Mouse (Mus musculus) erythroblast, adult 5-6 weeks (primary cell): ENCODE measurements around the gene Zdbf2. TPM values are rescaled to one million over a fixed set of nuclear protein-coding genes. Genes with fewer than 3 reads are reported as not detected.
"Not testable (repeated sequence)": the region's sequence is repeated elsewhere in the genome, so short reads cannot be mapped to it uniquely, and the experiment has no call there.

Source experiments
- ATAC-seq: replicated peaks from 2 replicates; pipeline ENCODE4 v1.8.0; 2016; ENCODE audit warnings: moderate number of reproducible peaks, mild to moderate bottlenecking, moderate TSS enrichment, inconsistent platforms; ENCODE audit not compliant: poor library complexity, low FRiP score, severe bottlenecking
- total RNA-seq, 2 experiments: library from RNA; stranded (forward) in 1 of 2; stranded (reverse) in 1 of 2; fragments of 150-400 nt in 1 of 2; fragments of 200-764, 138-1000 nt in 1 of 2; gene quantifications; 2 replicates each; pipeline versions ENCODE4 v1.2.3 to v1.2.4; 2015 to 2017; ENCODE audit warnings: low replicate concordance in 2 of 2

Gene Zdbf2
- total RNA-seq, 2 experiments from 2014 or later, result not detected

DNA sequence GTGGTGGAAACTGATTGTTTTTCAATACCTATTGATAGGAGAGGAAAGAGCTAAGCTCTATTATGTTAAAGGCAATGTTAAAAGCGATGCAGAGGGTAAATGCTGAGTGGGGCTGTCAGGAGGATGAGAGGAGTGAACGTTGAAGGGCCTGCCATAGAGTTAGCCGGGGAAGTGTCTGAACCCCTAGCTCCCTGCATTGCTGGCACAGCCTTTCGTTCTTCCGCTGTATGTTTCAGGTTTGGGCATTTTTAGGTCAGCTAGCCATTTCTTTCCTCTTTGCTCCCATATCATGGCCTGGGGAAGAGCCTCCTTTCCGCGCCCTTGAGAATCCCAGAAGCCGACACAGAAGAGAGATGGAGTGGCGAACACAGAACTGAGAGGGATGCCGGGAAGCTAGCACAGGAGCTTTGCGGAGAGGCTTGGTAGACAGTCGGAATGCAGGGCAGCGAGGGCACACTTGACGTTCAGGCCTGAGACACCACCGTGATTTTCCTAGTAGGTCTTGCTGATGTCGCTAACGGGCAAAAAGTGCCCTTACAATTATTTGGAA lies 11.9 kb upstream of the Zdbf2 start:
- no peak for ATAC-seq

- ATAC-seq, result no peak
Measured at GRCm38 (mm10) chr1:63263671-63264070, 9.4 kb upstream of the Zdbf2 start.

DNA sequence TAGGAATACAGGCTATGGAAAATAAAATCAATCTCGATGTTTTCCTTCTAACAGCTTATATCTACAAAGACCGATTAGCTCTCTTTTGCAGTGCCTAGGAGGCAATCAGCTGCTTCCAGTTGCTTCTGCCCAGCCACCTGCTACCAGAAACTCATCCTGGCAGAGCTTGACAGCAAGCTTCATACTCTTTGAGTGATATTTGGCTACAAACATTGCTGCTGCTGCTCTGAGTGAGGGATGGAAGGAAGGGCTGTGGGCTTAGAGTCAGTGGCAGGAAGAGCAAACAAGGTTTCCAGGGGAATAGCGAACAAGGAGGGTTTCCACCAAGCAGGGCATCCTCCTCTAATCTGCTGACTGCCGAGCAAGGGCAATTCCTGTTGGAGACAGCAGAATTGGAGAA lies 7.6 kb upstream of the Zdbf2 start:
- no peak for ATAC-seq

- ATAC-seq, result no peak
Measured at GRCm38 (mm10) chr1:63266121-63266520, 6.9 kb upstream of the Zdbf2 start.

DNA sequence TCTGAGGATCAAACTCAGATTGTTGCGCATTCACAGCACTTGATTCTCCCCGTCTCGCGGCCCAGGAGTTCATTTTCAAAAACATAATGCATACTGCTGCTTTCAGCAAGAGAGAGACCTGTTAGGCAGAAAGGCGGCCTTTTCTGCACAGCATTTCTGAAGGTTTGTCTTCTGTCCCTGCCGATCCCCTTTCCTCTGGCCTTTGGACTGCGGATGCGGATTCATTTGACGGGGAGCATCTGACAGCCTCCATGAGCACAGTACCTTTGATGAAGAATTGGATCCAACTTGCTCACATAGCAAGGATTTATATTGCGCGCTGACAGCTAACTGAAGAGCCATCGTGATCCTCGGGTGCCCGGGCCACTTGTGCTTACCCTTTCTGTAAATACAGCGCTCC lies 6.3 kb upstream of the Zdbf2 start:
- ATAC-seq, result no peak

DNA sequence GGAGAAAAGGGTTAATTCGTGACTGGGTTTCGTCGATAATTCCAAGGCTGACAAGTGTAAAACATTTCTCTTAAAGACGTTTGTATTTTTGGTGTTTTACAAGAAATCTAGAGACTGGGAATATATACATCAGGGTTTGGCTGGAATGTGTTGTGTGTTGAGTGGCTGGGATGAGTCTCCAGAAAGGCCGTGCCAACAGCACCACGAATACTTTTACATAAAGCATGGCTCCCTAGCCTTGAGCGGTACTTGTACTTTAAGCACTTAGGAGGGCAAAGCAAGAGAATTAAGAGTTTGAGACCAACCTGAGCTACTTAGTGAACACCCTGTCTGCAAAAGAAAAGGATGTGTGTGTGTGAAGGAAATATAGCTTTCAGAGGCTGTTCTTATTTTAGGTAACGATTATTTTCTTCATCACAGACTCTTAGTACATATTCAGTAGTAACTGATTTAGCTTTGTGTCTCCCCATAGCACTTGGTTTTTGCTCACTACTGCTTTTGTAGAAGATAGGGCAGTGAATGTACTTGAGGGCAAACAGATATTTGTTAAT lies 865 bp upstream of the Zdbf2 start:
- no peak for ATAC-seq

DNA sequence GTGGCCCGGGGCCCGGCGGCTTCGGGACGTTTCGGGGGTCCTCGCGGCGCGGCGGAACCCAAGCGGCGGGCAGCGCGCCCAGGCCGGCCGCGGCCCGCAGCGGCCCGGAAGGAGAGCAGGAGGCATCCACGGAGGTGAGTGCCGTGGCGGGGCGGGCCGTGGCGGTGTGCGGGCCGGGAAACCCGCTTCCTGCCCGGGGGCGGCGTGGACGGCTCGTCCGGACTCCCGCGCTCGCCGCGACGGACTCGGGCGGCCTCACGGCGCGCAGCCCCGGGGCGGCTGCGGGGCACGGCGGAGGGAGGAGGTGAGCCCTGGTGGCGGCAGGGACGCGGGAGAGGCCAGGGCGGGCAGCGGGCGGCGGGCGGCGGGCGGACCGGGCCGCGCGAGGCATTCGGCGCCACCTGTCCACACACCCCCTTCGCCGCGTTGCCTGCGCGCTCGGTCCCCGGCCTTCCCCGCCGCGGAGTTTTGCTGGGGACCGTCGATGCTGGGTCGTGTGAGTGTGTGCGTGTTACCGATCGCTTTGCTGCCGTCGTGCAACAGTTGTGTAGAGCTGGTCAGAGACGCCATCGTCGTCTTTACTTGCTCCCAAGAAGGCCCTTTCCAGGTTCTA lies 380 bp downstream of the Zdbf2 start:
- no peak for ATAC-seq

- no peak for ATAC-seq
Measured at GRCm38 (mm10) chr1:63274046-63274730, 1.1 kb downstream of the Zdbf2 start.

- no peak for ATAC-seq
Measured at GRCm38 (mm10) chr1:63278106-63278505, 5.0 kb downstream of the Zdbf2 start.

GRCm38 (mm10) chr1:63293965-63294364 lies 20.9 kb downstream of the Zdbf2 start:
- no peak for ATAC-seq

- ATAC-seq, result no peak
Measured at GRCm38 (mm10) chr1:63309661-63310060, 36.6 kb downstream of the Zdbf2 start.

DNA sequence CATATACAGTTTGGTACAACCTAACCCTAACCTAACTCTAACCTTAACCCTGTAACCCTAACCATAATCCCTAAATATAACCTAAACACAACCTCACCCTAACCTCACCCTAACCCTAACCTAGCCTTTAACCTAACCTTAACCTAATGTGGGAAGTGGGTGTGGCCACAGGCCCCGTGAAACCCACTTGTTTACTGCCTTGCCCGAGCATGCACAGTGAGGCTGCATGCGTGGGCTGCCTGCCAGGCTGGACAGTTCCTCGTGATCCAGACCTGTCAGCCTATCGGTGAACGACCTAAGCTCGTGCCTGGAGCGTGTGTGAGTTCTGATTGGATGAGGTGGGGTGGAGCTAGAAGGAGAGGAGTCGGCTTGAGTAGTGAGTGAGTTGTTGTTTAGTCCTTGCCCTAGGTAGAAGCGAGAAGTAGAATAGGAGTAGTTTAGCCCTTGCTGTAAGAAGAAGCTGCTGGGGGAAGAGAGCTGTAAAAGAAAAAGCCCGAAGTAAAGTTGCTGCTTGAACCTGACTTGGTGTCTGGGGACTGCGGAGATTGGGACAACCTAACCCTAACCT lies 50.6 kb downstream of the Zdbf2 start:
- not testable (repeated sequence) for ATAC-seq

Other genes with a start within 250 kb of the Zdbf2 start
- gene Ino80d, start 158.6 kb upstream of the Zdbf2 start, total RNA-seq (2015; ENCODE audit: low replicate concordance), result 22.5 and 28.4 TPM in 2 replicates
- 10.3 and 12.4 TPM in 2 replicates for gene Ino80d, start 158.6 kb upstream of the Zdbf2 start, total RNA-seq (2017; ENCODE audit: low replicate concordance)
- gene Eef1b2, start 96.4 kb upstream of the Zdbf2 start, total RNA-seq (2015; ENCODE audit: low replicate concordance), result 258 and 276 TPM in 2 replicates
- 379 and 551 TPM in 2 replicates for gene Eef1b2, start 96.4 kb upstream of the Zdbf2 start, total RNA-seq (2017; ENCODE audit: low replicate concordance)
- gene Ndufs1, start 96.4 kb upstream of the Zdbf2 start, total RNA-seq (2015; ENCODE audit: low replicate concordance), result 47.3 and 53.7 TPM in 2 replicates
- 55.9 and 56.6 TPM in 2 replicates for gene Ndufs1, start 96.4 kb upstream of the Zdbf2 start, total RNA-seq (2017; ENCODE audit: low replicate concordance)
- gene Gpr1, start 58.7 kb upstream of the Zdbf2 start, total RNA-seq (2015; ENCODE audit: low replicate concordance), result not detected in 2 replicates
- not detected in 2 replicates for gene Gpr1, start 58.7 kb upstream of the Zdbf2 start, total RNA-seq (2017; ENCODE audit: low replicate concordance)
- gene Adam23, start 172.6 kb downstream of the Zdbf2 start, total RNA-seq (2015; ENCODE audit: low replicate concordance), result not detected in 2 replicates
- not detected in 2 replicates for gene Adam23, start 172.6 kb downstream of the Zdbf2 start, total RNA-seq (2017; ENCODE audit: low replicate concordance)